Mouse (Mus musculus) stomach, postnatal 0 days (tissue): Measurements from ENCODE around the gene Esrrg.

Experiments used
- CTCF ChIP-seq: IDR thresholded peaks from 2 replicates; pipeline ENCODE4 v1.5.1; 2016; ENCODE audit warnings: antibody characterized with exemption, low read depth, mild to moderate bottlenecking, moderate library complexity
- EP300 ChIP-seq: optimal IDR thresholded peaks from 2 replicates; pipeline ENCODE3; 2016; ENCODE audit warnings: antibody characterized with exemption

GRCm38 (mm10) chr1:187900756-187901155, 292.2 kb downstream of the Esrrg start:
- TF ChIP-seq CTCF: no peak
- no peak for TF ChIP-seq EP300
